Mouse (Mus musculus) midbrain, embryonic 12.5 days (tissue): ENCODE measurements around the gene Rps7. TPM values are rescaled to one million over a fixed set of nuclear protein-coding genes. Genes with fewer than 3 reads are reported as not detected.

ENCODE experiments used
- ATAC-seq: fragments of 200-750 bp; cut with Nextera tagmentation; 2 replicates; pipeline ENCODE4 v1.8.0; 2017; ENCODE audit warnings: low read depth, moderate TSS enrichment, moderate library complexity; ENCODE audit not compliant: low FRiP score
- H3K27ac ChIP-seq: fragments of 300-500 bp; sonication (generic); replicated peaks from 2 replicates; pipeline ENCODE4 v1.5.1; 2016; ENCODE audit warnings: mild to moderate bottlenecking
- H3K27me3 ChIP-seq: fragments of 300-500 bp; sonication (generic); 2 replicates; pipeline ENCODE4 v1.6.1; 2016; ENCODE audit warnings: mild to moderate bottlenecking
- H3K36me3 ChIP-seq: fragments of 300-500 bp; sonication (generic); 2 replicates; pipeline ENCODE4 v1.6.1; 2016
- H3K4me1 ChIP-seq: fragments of 300-500 bp; sonication (generic); 2 replicates; pipeline ENCODE4 v1.6.1; 2016
- H3K4me2 ChIP-seq: fragments of 300-500 bp; sonication (generic); replicated peaks from 2 replicates; pipeline ENCODE4 v1.6.1; 2016; ENCODE audit warnings: mild to moderate bottlenecking, moderate library complexity
- H3K4me3 ChIP-seq: fragments of 300-500 bp; sonication (generic); 2 replicates; pipeline ENCODE4 v1.5.1; 2016; ENCODE audit warnings: mild to moderate bottlenecking
- H3K9ac ChIP-seq: fragments of 300-500 bp; sonication (generic); replicated peaks from 2 replicates; pipeline ENCODE4 v1.6.1; 2016; ENCODE audit warnings: mild to moderate bottlenecking, moderate library complexity
- H3K9me3 ChIP-seq: fragments of 300-500 bp; sonication (generic); 2 replicates; pipeline ENCODE4 v1.6.1; 2016; ENCODE audit warnings: mild to moderate bottlenecking
- WGBS: fragments of 180-500 bp; shearing (Covaris S2); methylation state at CpG from one replicate; pipeline ENCODE4 v1.1.7; 2016; 5-methylcytosine and 5-hydroxymethylcytosine counted together
- polyA plus RNA-seq: library from polyadenylated mRNA; unstranded; fragments of >200 nt; fragmentation: Nextera tagmentation; extraction: Ambion mirVana; gene quantifications from 2 replicates; pipeline ENCODE4 v1.2.1, GENCODE M21; 2016

Rps7 gene
- polyA plus RNA-seq, 1 experiment from 2014 or later, result 607 TPM

- WGBS, result 78% methylated on average over 6 of the region's 6 CpGs
- Histone ChIP-seq H3K4me3 (no peak overlapping the region), H3K36me3 (no peaks in the 10 kb centered on the region), H3K27me3 (peaks cover 3% of the 10 kb centered on the region; the same call in 1 of the 2 replicates), H3K27ac (no peak overlapping the region), H3K4me1 (peaks cover 10% of the 10 kb centered on the region), H3K9me3 (no peaks in the 10 kb centered on the region), H3K4me2 (no peak overlapping the region), H3K9ac (no peak overlapping the region)
- no peak for ATAC-seq
Measured at GRCm38 (mm10) chr12:28612391-28612790, 23.4 kb downstream of the Rps7 start.

GRCm38 (mm10) chr12:28607546-28608305, 28.0 kb downstream of the Rps7 start:
- Histone ChIP-seq H3K4me2 (peak overlapping the region; percentile 16; the same call in 1 of the 2 replicates), H3K36me3 (no peaks in the 10 kb centered on the region), H3K4me3 (no peak overlapping the region), H3K27me3 (peaks cover under 1% of the 10 kb centered on the region; the same call in 1 of the 2 replicates), H3K4me1 (peaks cover 13% of the 10 kb centered on the region), H3K9me3 (no peaks in the 10 kb centered on the region), H3K27ac (peak overlapping the region; percentile 54), H3K9ac (no peak overlapping the region)
- peak; percentile 54 for ATAC-seq
- WGBS, result 57% methylated on average over 17 of the region's 17 CpGs

GRCm38 (mm10) chr12:28603494-28603893, 32.3 kb downstream of the Rps7 start:
- Histone ChIP-seq H3K4me1 (peaks cover 19% of the 10 kb centered on the region), H3K36me3 (no peaks in the 10 kb centered on the region), H3K27me3 (no peaks in the 10 kb centered on the region), H3K27ac (no peak overlapping the region), H3K9me3 (no peaks in the 10 kb centered on the region), H3K4me2 (no peak overlapping the region), H3K4me3 (no peak overlapping the region), H3K9ac (no peak overlapping the region)
- no peak for ATAC-seq
- 75% methylated on average over 1 of the region's 1 CpGs for WGBS

GRCm38 (mm10) chr12:28602259-28602658, 33.5 kb downstream of the Rps7 start:
- H3K27me3 ChIP-seq, result no peaks in the 10 kb centered on the region
- H3K4me1 ChIP-seq, result peaks cover 8% of the 10 kb centered on the region; the same call in 1 of the 2 replicates
- H3K27ac ChIP-seq, result no peak overlapping the region
- no peak overlapping the region for H3K4me2 ChIP-seq
- no peak overlapping the region for H3K9ac ChIP-seq
- H3K4me3 ChIP-seq, result no peak overlapping the region
- ATAC-seq, result no peak
- H3K36me3 ChIP-seq, result no peaks in the 10 kb centered on the region
- 26% methylated on average over 4 of the region's 4 CpGs for WGBS
- H3K9me3 ChIP-seq, result no peaks in the 10 kb centered on the region

GRCm38 (mm10) chr12:28598526-28598991, 37.2 kb downstream of the Rps7 start:
- ATAC-seq, result no peak
- H3K9ac ChIP-seq, result no peak overlapping the region
- no peaks in the 10 kb centered on the region for H3K36me3 ChIP-seq
- no peak overlapping the region for H3K27ac ChIP-seq
- WGBS, result 67% methylated on average over 2 of the region's 2 CpGs
- H3K4me2 ChIP-seq, result no peak overlapping the region
- peaks cover 6% of the 10 kb centered on the region; the same call in 1 of the 2 replicates for H3K4me1 ChIP-seq
- no peak overlapping the region for H3K4me3 ChIP-seq
- H3K9me3 ChIP-seq, result no peaks in the 10 kb centered on the region
- H3K27me3 ChIP-seq, result no peaks in the 10 kb centered on the region

- no peaks in the 10 kb centered on the region for H3K27me3 ChIP-seq
- no peaks in the 10 kb centered on the region for H3K36me3 ChIP-seq
- no peak overlapping the region for H3K9ac ChIP-seq
- no peak overlapping the region for H3K4me2 ChIP-seq
- ATAC-seq, result no peak
- H3K27ac ChIP-seq, result no peak overlapping the region
- H3K9me3 ChIP-seq, result no peaks in the 10 kb centered on the region
- peaks cover 6% of the 10 kb centered on the region; the same call in 1 of the 2 replicates for H3K4me1 ChIP-seq
- no peak overlapping the region for H3K4me3 ChIP-seq
- 69% methylated on average over 3 of the region's 3 CpGs for WGBS
Measured at GRCm38 (mm10) chr12:28598110-28598509, 37.6 kb downstream of the Rps7 start.

- Histone ChIP-seq H3K9ac (no peak overlapping the region), H3K4me1 (peaks cover 6% of the 10 kb centered on the region; the same call in 1 of the 2 replicates), H3K27ac (no peak overlapping the region), H3K4me3 (no peak overlapping the region), H3K9me3 (no peaks in the 10 kb centered on the region), H3K36me3 (no peaks in the 10 kb centered on the region), H3K27me3 (no peaks in the 10 kb centered on the region), H3K4me2 (no peak overlapping the region)
- ATAC-seq, result no peak
- 90% methylated on average over 9 of the region's 9 CpGs for WGBS
Measured at GRCm38 (mm10) chr12:28597699-28598098, 38.1 kb downstream of the Rps7 start.

GRCm38 (mm10) chr12:28596851-28597250, 38.9 kb downstream of the Rps7 start:
- Histone ChIP-seq H3K4me2 (no peak overlapping the region), H3K9ac (no peak overlapping the region), H3K27ac (no peak overlapping the region), H3K4me1 (no peaks in the 10 kb centered on the region), H3K36me3 (no peaks in the 10 kb centered on the region), H3K4me3 (no peak overlapping the region), H3K27me3 (no peaks in the 10 kb centered on the region), H3K9me3 (no peaks in the 10 kb centered on the region)
- no peak for ATAC-seq

- WGBS, result 54% methylated on average over 13 of the region's 13 CpGs
- H3K4me1 ChIP-seq, result peaks cover 9% of the 10 kb centered on the region; the same call in 1 of the 2 replicates
- H3K4me3 ChIP-seq, result no peak overlapping the region
- no peak overlapping the region for H3K9ac ChIP-seq
- H3K27ac ChIP-seq, result no peak overlapping the region
- no peak for ATAC-seq
- no peaks in the 10 kb centered on the region for H3K9me3 ChIP-seq
- H3K36me3 ChIP-seq, result no peaks in the 10 kb centered on the region
- H3K27me3 ChIP-seq, result peaks cover 18% of the 10 kb centered on the region
- H3K4me2 ChIP-seq, result no peak overlapping the region
Measured at GRCm38 (mm10) chr12:28590428-28590827, 45.3 kb downstream of the Rps7 start.

GRCm38 (mm10) chr12:28589090-28589868, 46.5 kb downstream of the Rps7 start:
- Histone ChIP-seq H3K36me3 (no peaks in the 10 kb centered on the region), H3K4me2 (peak overlapping the region; percentile 67), H3K9ac (peak overlapping the region; percentile 54), H3K4me3 (peak overlapping the region; percentile 41), H3K4me1 (peaks cover 9% of the 10 kb centered on the region; the same call in 1 of the 2 replicates), H3K27me3 (peaks cover 18% of the 10 kb centered on the region), H3K9me3 (no peaks in the 10 kb centered on the region), H3K27ac (peak overlapping the region; percentile 30; the same call in 1 of the 2 replicates)
- WGBS, result 10% methylated on average over 23 of the region's 24 CpGs
- peak; percentile 90 for ATAC-seq

GRCm38 (mm10) chr12:28587949-28588348, 47.8 kb downstream of the Rps7 start:
- H3K9me3 ChIP-seq, result no peaks in the 10 kb centered on the region
- no peak overlapping the region; the same call in 1 of the 2 replicates for H3K27ac ChIP-seq
- H3K27me3 ChIP-seq, result peaks cover 18% of the 10 kb centered on the region
- 62% methylated on average over 6 of the region's 6 CpGs for WGBS
- no peak overlapping the region for H3K4me2 ChIP-seq
- no peak overlapping the region for H3K4me3 ChIP-seq
- H3K36me3 ChIP-seq, result no peaks in the 10 kb centered on the region
- no peak for ATAC-seq
- H3K4me1 ChIP-seq, result peaks cover 9% of the 10 kb centered on the region; the same call in 1 of the 2 replicates
- H3K9ac ChIP-seq, result no peak overlapping the region

GRCm38 (mm10) chr12:28584036-28584435, 51.7 kb downstream of the Rps7 start:
- no peak overlapping the region for H3K4me3 ChIP-seq
- no peaks in the 10 kb centered on the region for H3K4me1 ChIP-seq
- H3K4me2 ChIP-seq, result no peak overlapping the region
- 68% methylated on average over 3 of the region's 3 CpGs for WGBS
- no peaks in the 10 kb centered on the region for H3K36me3 ChIP-seq
- H3K27ac ChIP-seq, result no peak overlapping the region
- no peak for ATAC-seq
- H3K9ac ChIP-seq, result no peak overlapping the region
- H3K9me3 ChIP-seq, result no peaks in the 10 kb centered on the region
- peaks cover 11% of the 10 kb centered on the region for H3K27me3 ChIP-seq
